Mouse (Mus musculus) kidney, adult 2 months (tissue): ENCODE measurements around the gene Slc8a1.

Experiments used
- CTCF ChIP-seq: fragments of 200-500 bp; conservative IDR thresholded peaks from 2 replicates; pipeline ENCODE4 v1.5.1; 2011; ENCODE audit warnings: low read depth, mild to moderate bottlenecking, control low read depth, low read length, moderate library complexity, mixed read lengths; ENCODE audit not compliant: insufficient read depth, insufficient read length
- POLR2A ChIP-seq: fragments of 200-500 bp; IDR thresholded peaks from one replicate; pipeline ENCODE4 v1.6.1; 2011; ENCODE audit warnings: low read depth, low read length, control low read depth

DNA sequence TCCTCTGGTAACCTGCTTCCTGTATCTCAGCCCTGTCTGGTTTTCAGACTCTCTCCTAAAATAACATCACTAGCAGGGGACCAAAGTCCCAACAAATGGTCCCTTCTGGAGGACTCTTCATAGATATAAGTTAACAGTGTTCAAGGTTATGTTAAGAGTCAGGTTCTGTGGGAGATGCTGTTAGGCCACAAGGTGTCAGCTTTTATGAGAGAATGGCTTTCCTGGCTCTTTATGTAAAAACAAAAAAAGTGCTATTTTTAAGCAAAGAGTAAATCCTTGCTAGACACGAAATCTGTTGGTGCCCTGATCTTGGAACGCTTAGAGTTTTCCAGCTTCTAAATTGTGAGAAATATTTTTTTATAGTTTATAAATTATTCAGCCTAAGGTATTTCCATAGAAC is 377.6 kb downstream of the Slc8a1 start:
- no peak for TF ChIP-seq CTCF
- TF ChIP-seq POLR2A, result no peak
